Mouse (Mus musculus): ENCODE data around the gene Hsd11b1.
A peak's percentile ranks its signal among the peaks of the same experiment; 100 is the strongest.
"Not testable (repeated sequence)": the region's sequence is repeated elsewhere in the genome, so short reads cannot be mapped to it uniquely, and the experiment has no call there.

The Hsd11b1 gene

DNA sequence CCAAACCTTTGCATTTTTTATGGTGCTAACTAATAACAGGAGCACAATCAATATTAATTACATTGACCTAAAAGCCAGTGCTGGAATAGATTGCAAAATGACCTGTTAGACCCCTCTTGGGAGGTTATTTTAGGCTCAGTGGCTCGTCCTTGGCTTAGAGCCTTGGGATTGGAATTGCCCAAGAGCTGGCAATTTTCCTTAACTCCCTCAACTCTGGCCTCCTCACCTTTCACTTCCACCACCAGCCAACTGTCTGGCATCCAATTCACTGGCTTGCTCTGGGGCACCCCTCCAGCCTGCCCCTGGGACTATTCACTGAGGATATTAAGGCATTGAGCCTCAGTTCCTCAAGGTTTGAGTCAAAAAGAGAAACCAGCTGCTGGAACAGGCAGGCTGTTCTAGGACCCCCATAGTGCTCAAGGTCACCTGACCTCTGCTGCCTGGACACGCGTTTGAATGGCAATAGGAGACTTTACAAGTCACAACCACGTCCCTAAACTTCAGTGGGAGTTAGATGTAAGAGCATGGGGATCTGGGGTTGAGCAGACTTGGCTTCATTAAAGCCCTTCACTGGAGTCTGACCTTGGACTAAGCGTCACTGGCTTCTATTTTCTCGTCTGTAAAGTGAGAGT lies 14.7 kb upstream of the Hsd11b1 start:
- DNase-seq (ENCODE audit: low spot score in 2 of 2), result no peak

- no peak for DNase-seq (ENCODE audit: low spot score in 2 of 2)
Observed at GRCm38 (mm10) chr1:193274407-193275071, 10.7 kb upstream of the Hsd11b1 start.

GRCm38 (mm10) chr1:193272916-193273601 lies 9.2 kb upstream of the Hsd11b1 start, which contains the start of gene G0s2:
TSS of gene G0s2 (minus strand) at chr1:193273217.
- peak in 1 of 2 experiments; percentile 39 for DNase-seq (ENCODE audit: low spot score in 2 of 2)

- DNase-seq (ENCODE audit: low spot score in 2 of 2), result peak in 1 of 2 experiments; percentile 18
Observed at GRCm38 (mm10) chr1:193272137-193272915, 8.5 kb upstream of the Hsd11b1 start.

DNA sequence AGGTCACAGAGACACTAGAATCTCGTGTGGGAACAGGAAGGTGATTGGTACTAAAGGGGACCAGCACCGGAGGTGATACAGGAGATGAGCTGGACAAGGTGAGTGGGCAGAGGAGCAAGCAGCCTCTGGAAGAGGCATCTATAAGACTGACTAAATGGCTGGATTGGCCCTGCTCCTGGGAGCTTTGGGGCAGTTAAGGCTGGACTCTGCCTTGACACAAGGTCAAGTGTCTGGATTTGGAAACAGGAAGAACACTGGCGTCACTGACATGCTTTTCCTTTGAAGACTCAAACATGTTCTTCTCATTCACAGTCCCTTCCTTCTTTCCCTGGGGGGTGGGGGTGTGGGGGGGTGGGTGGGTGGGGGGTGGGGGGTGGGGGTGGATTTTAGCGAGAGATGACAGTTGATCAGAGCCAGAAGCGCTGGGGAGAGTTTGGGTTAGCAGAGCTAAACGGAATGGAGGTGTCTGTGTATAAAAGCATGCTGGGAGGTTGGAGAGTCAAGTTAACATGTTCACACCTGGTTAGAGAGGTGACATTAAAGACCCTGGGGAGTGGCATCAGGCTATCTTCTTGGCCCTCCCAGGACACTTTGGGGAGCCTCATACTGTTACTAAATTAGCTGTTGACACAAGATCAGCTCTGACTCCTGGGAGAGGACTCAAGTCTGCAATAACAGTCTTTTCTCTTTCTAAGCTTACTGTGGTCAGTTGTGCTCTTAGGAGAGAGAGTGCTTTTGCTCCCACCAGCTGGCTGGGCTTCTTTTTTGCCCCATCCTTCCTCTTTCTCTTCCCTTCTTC lies 7.3 kb upstream of the Hsd11b1 start:
- DNase-seq (ENCODE audit: low spot score in 2 of 2), result no peak

- DNase-seq (ENCODE audit: low spot score in 2 of 2), result no peak
Observed at GRCm38 (mm10) chr1:193265734-193266133, 1.9 kb upstream of the Hsd11b1 start.

DNA sequence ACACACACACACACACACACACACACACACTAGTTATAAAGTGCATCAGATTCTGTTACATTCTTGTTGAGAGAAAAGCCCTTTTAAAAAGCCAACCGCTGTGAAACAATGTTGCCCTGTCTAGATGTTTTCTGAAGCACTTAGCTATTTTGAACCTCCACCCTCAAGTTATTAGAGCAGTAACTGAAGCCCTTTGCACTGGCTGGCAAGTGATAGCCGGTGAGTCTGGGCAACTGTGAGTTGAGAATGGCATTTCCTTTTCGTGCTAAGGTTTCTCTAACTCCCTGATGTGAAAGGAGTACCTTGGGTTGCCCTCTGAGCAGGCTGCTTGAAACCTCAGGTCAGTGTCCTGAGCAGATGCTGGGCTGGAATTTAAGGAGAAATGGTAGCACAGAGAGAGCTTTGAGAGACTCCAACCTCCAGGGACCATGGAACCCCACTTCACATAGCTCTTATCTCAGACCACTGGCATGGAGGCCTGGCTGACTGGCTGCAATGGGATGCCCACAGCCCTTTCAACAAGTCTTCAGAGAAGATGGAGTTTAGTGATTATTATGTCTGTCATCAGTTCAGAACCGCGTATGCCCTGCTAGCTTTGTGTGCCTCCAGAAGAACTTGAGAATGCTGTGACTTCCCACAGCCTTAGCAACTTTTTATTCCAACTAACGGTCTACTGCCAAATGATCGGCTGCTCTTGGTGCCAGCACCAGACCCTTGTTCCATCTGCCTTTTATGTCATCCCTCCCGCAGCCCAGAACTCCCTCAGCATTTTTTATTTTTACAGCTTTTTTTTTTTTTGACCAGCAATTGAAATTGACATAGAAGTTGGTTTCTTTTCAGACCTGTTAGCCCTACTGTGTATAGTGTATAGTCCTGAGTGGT lies 608 bp downstream of the Hsd11b1 start:
- DNase-seq (ENCODE audit: low spot score in 2 of 2), result no peak

- DNase-seq (ENCODE audit: low spot score in 2 of 2), result no peak
Observed at GRCm38 (mm10) chr1:193261897-193262548, 1.9 kb downstream of the Hsd11b1 start.

GRCm38 (mm10) chr1:193259559-193259958 lies 4.3 kb downstream of the Hsd11b1 start:
- DNase-seq (ENCODE audit: low spot score in 2 of 2), result no peak

DNA sequence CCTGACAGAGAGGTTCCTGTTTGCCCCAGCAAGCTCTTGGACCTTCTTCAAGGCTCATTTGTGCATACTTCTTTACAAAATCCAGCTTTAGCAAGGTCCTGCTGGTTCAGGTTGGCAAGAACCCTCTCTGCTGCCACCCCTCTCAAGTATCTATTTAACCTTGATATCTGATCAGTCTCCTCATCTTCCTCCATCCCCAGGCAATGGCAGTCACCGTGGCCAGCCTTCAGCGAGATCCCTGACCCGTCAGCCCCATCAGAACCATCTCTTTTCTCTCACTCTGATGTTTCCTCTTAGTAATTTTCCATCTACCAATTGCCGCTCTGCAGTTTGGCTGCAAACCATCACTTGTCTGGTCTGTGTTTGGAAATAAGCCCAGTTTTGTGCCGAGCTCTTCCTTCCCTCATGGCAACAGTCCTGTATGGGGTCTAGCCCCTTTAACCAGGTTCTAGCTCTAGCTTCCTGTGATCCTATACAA lies 7.2 kb downstream of the Hsd11b1 start:
- no peak for DNase-seq (ENCODE audit: low spot score in 2 of 2)

DNA sequence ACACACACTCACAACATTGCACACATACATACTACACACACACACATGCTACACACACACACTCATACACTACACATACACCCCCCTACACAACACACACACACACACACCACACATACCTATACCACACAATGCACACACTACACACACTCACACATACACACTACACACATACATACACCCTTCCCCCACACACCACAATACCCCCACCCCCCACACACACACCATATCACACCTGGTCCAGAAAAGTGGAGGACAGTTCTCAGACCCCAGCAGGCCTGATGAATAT lies 7.6 kb downstream of the Hsd11b1 start:
- DNase-seq (ENCODE audit: low spot score in 2 of 2), result no peak

DNA sequence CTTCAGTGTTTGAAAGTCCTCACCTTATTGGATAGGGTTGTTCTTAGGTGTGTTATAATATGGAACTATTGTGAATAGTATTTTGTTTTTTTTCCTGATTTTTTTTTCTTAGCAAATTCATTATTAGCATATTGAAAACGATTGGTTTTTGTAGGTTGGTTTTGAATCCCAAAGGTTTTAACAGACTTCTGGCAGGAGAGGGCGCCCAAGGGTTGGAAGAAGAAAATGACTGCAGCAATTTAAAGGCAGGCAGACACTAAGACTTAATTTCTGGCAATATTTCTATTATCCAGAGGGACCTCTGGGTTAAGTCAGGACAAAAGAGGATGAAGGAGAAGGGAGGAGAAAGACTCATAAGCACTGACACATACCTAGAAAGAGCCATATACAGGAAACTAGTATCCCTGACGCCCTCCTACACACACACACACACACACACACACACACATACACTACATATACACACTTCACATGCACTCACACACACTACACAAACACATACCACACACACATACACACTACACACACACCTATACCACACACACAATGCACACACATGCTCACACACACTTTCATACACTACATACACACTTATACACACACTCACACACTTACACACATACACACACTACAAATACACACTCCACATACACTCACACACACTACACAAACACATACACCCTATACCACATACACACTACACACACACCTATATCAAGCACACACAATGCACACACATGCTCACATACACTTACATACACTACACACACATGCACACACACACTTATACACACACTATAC lies 8.2 kb downstream of the Hsd11b1 start:
- DNase-seq (ENCODE audit: low spot score in 2 of 2), result peak in 1 of 2 experiments; percentile 77

DNA sequence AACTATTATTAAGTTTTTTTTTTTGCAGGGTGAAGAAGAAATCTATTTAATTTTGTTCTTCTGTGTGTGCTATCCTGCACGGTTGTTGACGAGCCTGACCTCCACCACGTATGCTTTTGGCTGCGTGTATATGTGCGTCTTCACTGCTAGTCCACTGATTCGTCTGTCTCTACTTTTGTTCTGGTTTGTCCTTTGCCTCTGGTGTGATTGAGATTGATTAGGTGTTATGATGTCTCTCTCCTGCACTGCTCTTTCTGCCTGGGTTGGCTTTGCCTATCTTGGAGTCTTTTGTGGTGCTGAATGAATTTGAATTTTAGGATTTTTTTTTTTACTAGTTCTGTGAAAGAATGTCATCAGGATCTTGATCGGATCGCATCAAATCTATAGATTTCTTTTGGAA lies 8.8 kb downstream of the Hsd11b1 start:
- DNase-seq (ENCODE audit: low spot score in 2 of 2), result no peak

DNA sequence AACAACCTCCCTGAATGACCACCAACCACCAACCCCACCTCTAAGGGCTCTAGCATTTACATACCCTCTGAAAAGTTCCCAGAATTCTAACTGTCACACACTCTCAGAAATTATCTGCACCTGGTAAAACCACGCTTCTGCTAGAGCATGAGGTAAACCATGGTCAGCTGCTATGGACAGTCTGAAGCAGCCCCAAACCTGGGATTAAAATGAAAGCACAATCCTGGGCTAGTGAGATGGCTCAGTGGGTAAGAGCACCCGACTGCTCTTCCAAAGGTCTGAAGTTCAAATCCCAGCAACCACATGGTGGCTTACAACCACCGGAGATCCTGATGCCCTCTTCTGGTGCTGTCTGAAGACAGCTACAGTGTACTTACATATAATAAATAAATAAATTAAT lies 10.0 kb downstream of the Hsd11b1 start:
- DNase-seq (ENCODE audit: low spot score in 2 of 2), result not testable (repeated sequence)

GRCm38 (mm10) chr1:193252616-193253015 lies 11.3 kb downstream of the Hsd11b1 start:
- no peak for DNase-seq (ENCODE audit: low spot score in 2 of 2)

- DNase-seq (ENCODE audit: low spot score in 2 of 2), result no peak
Observed at GRCm38 (mm10) chr1:193251386-193251785, 12.5 kb downstream of the Hsd11b1 start.

- DNase-seq (ENCODE audit: low spot score in 2 of 2), result no peak
Observed at GRCm38 (mm10) chr1:193250026-193250425, 13.8 kb downstream of the Hsd11b1 start.

DNA sequence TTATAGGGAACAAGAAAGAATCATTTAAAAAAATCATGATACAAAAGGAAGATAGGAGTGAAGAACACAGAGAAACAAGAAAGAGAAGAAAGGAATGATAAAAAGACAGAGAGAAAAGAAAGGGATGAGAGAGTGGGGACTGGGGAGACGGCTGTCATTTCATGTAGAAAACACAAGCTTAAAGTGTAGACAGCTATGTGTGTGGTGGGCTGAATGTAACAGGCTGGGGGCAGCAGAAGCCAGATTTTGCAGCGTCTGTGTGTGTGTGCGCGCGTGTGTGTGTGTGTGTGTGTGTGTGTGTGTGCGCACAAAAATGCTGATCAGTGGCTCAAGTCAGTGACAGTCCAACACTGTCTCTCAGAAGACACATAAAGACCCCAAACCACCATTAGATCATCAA lies 19.6 kb downstream of the Hsd11b1 start:
- DNase-seq (ENCODE audit: low spot score in 2 of 2), result no peak

Measured in spleen, postnatal 10 days (tissue).